Mouse (Mus musculus) MEL (cell line): ENCODE data around the gene Pdcd2. TPM values are rescaled to one million over a fixed set of nuclear protein-coding genes. Genes with fewer than 3 reads are reported as not detected.

Source experiments
- DNase-seq: peaks from one replicate; pipeline ENCODE4 v3.0.0; 2011; ENCODE audit warnings: low read depth, low spot score
- H3K27ac ChIP-seq: 2 replicates; pipeline ENCODE4 v1.5.1; 2012; ENCODE audit warnings: low read depth, mild to moderate bottlenecking, control low read depth, low read length, moderate library complexity; ENCODE audit not compliant: control insufficient read depth
- H3K27me3 ChIP-seq, 2 experiments: fragments of 150-350 bp in 1 of 2; sonication (generic) in 1 of 2; 2 replicates each; pipeline ENCODE4 v1.6.1; 2012; ENCODE audit warnings: low read length in 2 of 2, mild to moderate bottlenecking in 2 of 2, improper control_type of control experiment in 1 of 2, moderate library complexity in 1 of 2; ENCODE audit not compliant: insufficient read depth in 2 of 2, control insufficient read depth in 1 of 2
- H3K36me3 ChIP-seq, 2 experiments: 2 replicates each; pipeline ENCODE4 v1.6.1; 2012 to 2014; ENCODE audit warnings: low read length in 2 of 2, improper control_type of control experiment in 1 of 2, inconsistent platforms in 1 of 2, mild to moderate bottlenecking in 1 of 2; ENCODE audit not compliant: insufficient read depth in 2 of 2, control insufficient read depth in 1 of 2
- H3K4me1 ChIP-seq, 2 experiments: fragments of 150-350 bp in 1 of 2; sonication (generic) in 1 of 2; 2 replicates each; pipeline ENCODE4 v1.6.1; 2012; ENCODE audit warnings: low read length in 2 of 2, improper control_type of control experiment in 1 of 2, mild to moderate bottlenecking in 1 of 2; ENCODE audit not compliant: insufficient read depth in 2 of 2, control insufficient read depth in 1 of 2
- H3K4me3 ChIP-seq, 2 experiments: fragments of 150-350 bp in 1 of 2; sonication (generic) in 1 of 2; 2 replicates each; pipeline ENCODE4 v1.5.1; 2012; ENCODE audit warnings: low read depth in 2 of 2, low read length in 2 of 2, mild to moderate bottlenecking in 2 of 2, moderate library complexity in 2 of 2, control low read depth in 1 of 2, improper control_type of control experiment in 1 of 2; ENCODE audit not compliant: control insufficient read depth in 1 of 2, insufficient read depth in 1 of 2
- H3K79me2 ChIP-seq: 2 replicates; pipeline ENCODE4 v1.6.1; 2012; ENCODE audit warnings: mild to moderate bottlenecking, low read length, moderate library complexity; ENCODE audit not compliant: control insufficient read depth, poor library complexity, insufficient read depth
- H3K9ac ChIP-seq: 2 replicates; pipeline ENCODE4 v1.6.1; 2012; ENCODE audit warnings: low read depth, mild to moderate bottlenecking, control low read depth, low read length, moderate library complexity; ENCODE audit not compliant: control insufficient read depth, poor library complexity, severe bottlenecking
- H3K9me3 ChIP-seq: fragments of 150-350 bp; sonication (generic); replicated peaks from 2 replicates; pipeline ENCODE4 v1.6.1; 2012; ENCODE audit warnings: mild to moderate bottlenecking, low read length, improper control_type of control experiment, moderate library complexity; ENCODE audit not compliant: insufficient read depth
- BHLHE40 ChIP-seq: IDR thresholded peaks from 2 replicates; pipeline ENCODE4 v1.6.1; 2012; ENCODE audit warnings: low read depth, mild to moderate bottlenecking, inconsistent platforms, low read length, improper control_type of control experiment, borderline replicate concordance
- CHD1 ChIP-seq: IDR thresholded peaks from 2 replicates; pipeline ENCODE4 v1.6.1; 2012; ENCODE audit warnings: low read depth, mild to moderate bottlenecking, inconsistent platforms, low read length, improper control_type of control experiment
- CHD2 ChIP-seq: IDR thresholded peaks from 2 replicates; pipeline ENCODE4 v1.6.1; 2011; ENCODE audit warnings: low read length, improper control_type of control experiment
- CTCF ChIP-seq, 3 experiments: IDR thresholded peaks in 2 of 3; conservative IDR thresholded peaks in 1 of 3; 2 replicates each; pipeline ENCODE4 v1.5.1; 2011 to 2012; ENCODE audit warnings: low read length in 3 of 3, low read depth in 2 of 3, mild to moderate bottlenecking in 2 of 3, improper control_type of control experiment in 1 of 3, inconsistent platforms in 1 of 3, mixed read lengths in 1 of 3, moderate library complexity in 1 of 3; ENCODE audit not compliant: control insufficient read depth in 1 of 3, insufficient read depth in 1 of 3, poor library complexity in 1 of 3, severe bottlenecking in 1 of 3
- E2F4 ChIP-seq: IDR thresholded peaks from 2 replicates; pipeline ENCODE4 v1.6.1; 2011; ENCODE audit warnings: low read depth, low read length, improper control_type of control experiment, borderline replicate concordance
- ELF1 ChIP-seq: IDR thresholded peaks from 2 replicates; pipeline ENCODE4 v1.6.1; 2014; ENCODE audit warnings: low read depth, mild to moderate bottlenecking, inconsistent platforms, low read length, improper control_type of control experiment, moderate library complexity
- EP300 ChIP-seq, 2 experiments: IDR thresholded peaks; 2 replicates each; pipeline ENCODE4 v1.6.1; 2011; ENCODE audit warnings: improper control_type of control experiment in 2 of 2, low read length in 2 of 2, low read depth in 1 of 2, mild to moderate bottlenecking in 1 of 2
- ETS1 ChIP-seq: IDR thresholded peaks from 2 replicates; pipeline ENCODE4 v1.6.1; 2012; ENCODE audit warnings: low read depth, mild to moderate bottlenecking, inconsistent platforms, low read length, improper control_type of control experiment, moderate library complexity
- GABPA ChIP-seq: IDR thresholded peaks from 2 replicates; pipeline ENCODE4 v1.6.1; 2012; ENCODE audit warnings: low read depth, mild to moderate bottlenecking, inconsistent platforms, low read length, improper control_type of control experiment, moderate library complexity
- GATA1 ChIP-seq: IDR thresholded peaks from 2 replicates; pipeline ENCODE4 v1.6.1; 2011; ENCODE audit warnings: low read depth, low read length, improper control_type of control experiment
- HCFC1 ChIP-seq: IDR thresholded peaks from 2 replicates; pipeline ENCODE4 v1.6.1; 2012; ENCODE audit warnings: low read depth, mild to moderate bottlenecking, inconsistent platforms, low read length, improper control_type of control experiment, moderate library complexity
- JUND ChIP-seq: IDR thresholded peaks from 2 replicates; pipeline ENCODE4 v1.6.1; 2011; ENCODE audit warnings: low read depth, mild to moderate bottlenecking, improper control_type of control experiment, low read length
- KAT2A ChIP-seq: conservative IDR thresholded peaks from 2 replicates; pipeline ENCODE4 v1.6.1; 2012; ENCODE audit warnings: low read depth, low read length, improper control_type of control experiment, inconsistent platforms
- MAFK ChIP-seq: IDR thresholded peaks from 2 replicates; pipeline ENCODE4 v1.6.1; 2011; ENCODE audit warnings: low read depth, mild to moderate bottlenecking, low read length, improper control_type of control experiment, borderline replicate concordance
- MAX ChIP-seq: IDR thresholded peaks from 2 replicates; pipeline ENCODE4 v1.6.1; 2011; ENCODE audit warnings: low read length, improper control_type of control experiment
- MAZ ChIP-seq: IDR thresholded peaks from 2 replicates; pipeline ENCODE4 v1.6.1; 2012; ENCODE audit warnings: low read depth, mild to moderate bottlenecking, inconsistent platforms, low read length, improper control_type of control experiment
- MEF2A ChIP-seq: IDR thresholded peaks from 2 replicates; pipeline ENCODE4 v1.6.1; 2014; ENCODE audit warnings: low read depth, mild to moderate bottlenecking, inconsistent platforms, low read length, improper control_type of control experiment; ENCODE audit not compliant: poor library complexity, insufficient replicate concordance, severe bottlenecking; ENCODE audit errors: extremely low read depth
- MXI1 ChIP-seq: IDR thresholded peaks from 2 replicates; pipeline ENCODE4 v1.6.1; 2011; ENCODE audit warnings: mild to moderate bottlenecking, low read depth, low read length, improper control_type of control experiment
- MYB ChIP-seq: IDR thresholded peaks from 2 replicates; pipeline ENCODE4 v1.6.1; 2011; ENCODE audit warnings: mild to moderate bottlenecking, low read depth, low read length, improper control_type of control experiment
- MYC ChIP-seq: IDR thresholded peaks from 2 replicates; pipeline ENCODE4 v1.6.1; 2011; ENCODE audit warnings: low read depth, mild to moderate bottlenecking, low read length, improper control_type of control experiment, moderate library complexity
- NELFE ChIP-seq: IDR thresholded peaks from 2 replicates; pipeline ENCODE4 v1.6.1; 2011; ENCODE audit warnings: low read depth, low read length, improper control_type of control experiment
- NRF1 ChIP-seq: IDR thresholded peaks from 2 replicates; pipeline ENCODE4 v1.6.1; 2014; ENCODE audit warnings: low read depth, mild to moderate bottlenecking, inconsistent platforms, low read length, improper control_type of control experiment, moderate library complexity; ENCODE audit not compliant: poor library complexity, insufficient read depth, severe bottlenecking
- POLR2A ChIP-seq, 2 experiments: IDR thresholded peaks; 2 replicates each; pipeline ENCODE4 v1.6.1; 2011 to 2012; ENCODE audit warnings: low read length in 2 of 2, mild to moderate bottlenecking in 2 of 2, control low read depth in 1 of 2, improper control_type of control experiment in 1 of 2, low read depth in 1 of 2, moderate library complexity in 1 of 2; ENCODE audit not compliant: control insufficient read depth in 1 of 2, insufficient read depth in 1 of 2, poor library complexity in 1 of 2
- POLR2AphosphoS2 ChIP-seq: IDR thresholded peaks from 2 replicates; pipeline ENCODE4 v1.6.1; 2011; ENCODE audit warnings: low read length, improper control_type of control experiment
- POLR2AphosphoS5 ChIP-seq: IDR thresholded peaks from 2 replicates; pipeline ENCODE4 v1.6.1; 2012; ENCODE audit warnings: low read depth, borderline replicate concordance, mild to moderate bottlenecking, inconsistent platforms, low read length, moderate library complexity, mixed read lengths
- RAD21 ChIP-seq: IDR thresholded peaks from 2 replicates; pipeline ENCODE4 v1.6.1; 2011; ENCODE audit warnings: mild to moderate bottlenecking, low read depth, low read length, improper control_type of control experiment
- SIN3A ChIP-seq: IDR thresholded peaks from 2 replicates; pipeline ENCODE4 v1.6.1; 2012; ENCODE audit warnings: low read length, improper control_type of control experiment, inconsistent platforms
- SMC3 ChIP-seq: IDR thresholded peaks from 2 replicates; pipeline ENCODE4 v1.6.1; 2011; ENCODE audit warnings: low read depth, low read length, improper control_type of control experiment
- TAL1 ChIP-seq: IDR thresholded peaks from 2 replicates; pipeline ENCODE4 v1.6.1; 2012; ENCODE audit warnings: mild to moderate bottlenecking, inconsistent platforms, low read length, moderate library complexity, mixed read lengths
- TBP ChIP-seq: IDR thresholded peaks from 2 replicates; pipeline ENCODE4 v1.8.0; 2011; ENCODE audit warnings: low read depth, low read length, improper control_type of control experiment
- TCF12 ChIP-seq: IDR thresholded peaks from 2 replicates; pipeline ENCODE4 v1.6.1; 2014; ENCODE audit warnings: low read depth, mild to moderate bottlenecking, inconsistent platforms, low read length, improper control_type of control experiment, moderate library complexity
- UBTF ChIP-seq: IDR thresholded peaks from 2 replicates; pipeline ENCODE4 v1.6.1; 2012; ENCODE audit warnings: low read depth, mild to moderate bottlenecking, inconsistent platforms, low read length, improper control_type of control experiment, moderate library complexity, borderline replicate concordance; ENCODE audit not compliant: insufficient read depth
- USF1 ChIP-seq: IDR thresholded peaks from 2 replicates; pipeline ENCODE4 v1.6.1; 2014; ENCODE audit warnings: low read depth, mild to moderate bottlenecking, inconsistent platforms, low read length, improper control_type of control experiment, moderate library complexity
- ZKSCAN1 ChIP-seq: IDR thresholded peaks from 2 replicates; pipeline ENCODE4 v1.6.1; 2012; ENCODE audit warnings: low read depth, mild to moderate bottlenecking, inconsistent platforms, low read length, improper control_type of control experiment, moderate library complexity
- ZMIZ1 ChIP-seq: IDR thresholded peaks from 2 replicates; pipeline ENCODE4 v1.6.1; 2012; ENCODE audit warnings: low read depth, mild to moderate bottlenecking, inconsistent platforms, low read length, improper control_type of control experiment, moderate library complexity
- ZNF384 ChIP-seq: IDR thresholded peaks from 2 replicates; pipeline ENCODE4 v1.6.1; 2012; ENCODE audit warnings: low read depth, mild to moderate bottlenecking, inconsistent platforms, low read length, improper control_type of control experiment
- polyA plus RNA-seq, 2 experiments: library from polyadenylated mRNA; stranded (reverse) in 1 of 2; unstranded in 1 of 2; fragments of >175 nt in 1 of 2; fragments of >200 nt in 1 of 2; gene quantifications; 2 replicates each; pipeline versions ENCODE4 v1.2.1 to v1.2.4; 2012; ENCODE audit warnings: low replicate concordance in 2 of 2, low read depth in 1 of 2; ENCODE audit not compliant: insufficient read length in 2 of 2, insufficient read depth in 1 of 2, missing spikeins in 1 of 2
- total RNA-seq: library from RNA; depleted of rRNA; stranded (reverse); fragments of 300-350 nt; gene quantifications from 2 replicates; pipeline ENCODE4 v1.2.3, GENCODE M21; 2012

The Pdcd2 gene
- total and polyA plus RNA-seq, 3 experiments: 109 to 110 TPM; not detected in 1

DNA sequence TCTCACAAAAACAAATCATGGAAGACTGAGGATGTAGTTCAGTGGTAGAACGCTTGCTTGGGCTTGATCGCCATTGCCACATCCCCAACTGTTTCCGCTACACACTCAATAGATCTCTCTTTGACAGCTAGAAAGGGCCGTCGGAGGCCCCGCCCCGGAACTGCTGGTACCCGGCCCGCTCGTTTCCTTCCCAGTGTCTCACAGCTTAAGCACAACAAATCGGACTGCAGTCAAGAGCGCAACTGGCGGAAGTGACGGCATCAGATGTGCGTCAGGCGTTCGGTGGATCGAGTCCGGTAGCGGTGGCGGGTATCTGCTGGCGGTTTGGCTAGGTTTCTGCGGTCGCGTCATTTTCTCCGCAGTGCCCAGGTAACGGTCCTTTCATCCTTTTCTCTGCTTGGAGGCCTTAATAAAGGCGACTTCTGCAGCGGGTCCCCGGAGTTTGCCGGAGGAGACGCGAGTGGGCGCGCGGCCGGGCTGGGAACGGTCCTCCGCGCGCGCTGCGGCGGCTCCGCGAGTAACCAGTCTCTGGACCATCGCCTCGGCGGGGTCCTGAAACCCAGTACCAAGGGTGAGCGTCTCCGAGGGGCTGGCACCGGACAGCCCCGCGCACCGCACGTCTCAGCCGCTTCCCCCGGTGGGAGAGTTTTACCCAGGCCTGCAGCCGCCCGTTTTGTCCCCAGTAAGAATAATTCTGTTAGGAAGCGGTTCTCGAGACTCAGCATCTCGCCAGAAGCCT, 27.3 kb downstream of the Pdcd2 start, which contains the start of the genes Psmb1 and Tbp:
Gene Psmb1 (minus strand): TSS at position 96 of the 739 bp plus-strand sequence.
Gene Tbp (plus strand): TSS at position 233 of the 739 bp plus-strand sequence.
- H3K79me2 ChIP-seq: peaks cover 44% of the 10 kb centered on the region
- H3K27ac ChIP-seq: peak within 1 kb of the TSS; percentile 85
- no peaks in the 10 kb centered on the region for H3K27me3 ChIP-seq
- H3K4me3 ChIP-seq: peak within 1 kb of the TSS; percentile 75 to 89
- H3K9ac ChIP-seq: peak within 1 kb of the TSS; percentile 88
- H3K4me1 ChIP-seq: peaks cover 0 to 11% of the 10 kb centered on the region in 2 experiments; a peak in 3 of 4 replicates
- H3K9me3 ChIP-seq: no peaks in the 10 kb centered on the region
- peak; percentile 99 for DNase-seq
- peaks cover 14 to 28% of the 10 kb centered on the region in 2 experiments for H3K36me3 ChIP-seq
- no peak for TF ChIP-seq RAD21
- TF ChIP-seq ZMIZ1: peak; percentile 33
- TF ChIP-seq EP300 (IDR thresholded peaks at IDR 0.05; ENCODE audit: low read depth in 1 of 2, low read length in 2 of 2): peak in 1 of 2 experiments; percentile 52; a peak in 1 of 4 replicates
- TF ChIP-seq ZNF384: no peak
- TF ChIP-seq MAZ: no peak; the same call in 1 of the 2 replicates
- TF ChIP-seq MEF2A: no peak
- no peak for TF ChIP-seq JUND
- no peak for TF ChIP-seq GABPA
- TF ChIP-seq USF1: peak; percentile 48
- TF ChIP-seq UBTF: 0 out of 2 replicates have a peak, but pooled peaks have one; percentile 69
- peak; percentile 91 for TF ChIP-seq ELF1
- peak; percentile 97 for TF ChIP-seq HCFC1
- peak; percentile 75 for TF ChIP-seq KAT2A
- TF ChIP-seq TCF12: peak; percentile 71
- no peak; the same call in 1 of the 2 replicates for TF ChIP-seq MYC
- TF ChIP-seq MYB: peak; percentile 91
- no peak for TF ChIP-seq GATA1
- TF ChIP-seq TAL1: no peak
- TF ChIP-seq CHD1: no peak
- TF ChIP-seq ETS1: peak; percentile 82
- no peak for TF ChIP-seq NRF1
- TF ChIP-seq TBP: peak; percentile 87
- peak; percentile 72; the same call in 1 of the 2 replicates for TF ChIP-seq POLR2AphosphoS2
- TF ChIP-seq MAX: peak; percentile 67
- peak; percentile 95 for TF ChIP-seq MXI1
- peak; percentile 56 to 84; a peak in 3 of 4 replicates for TF ChIP-seq POLR2A (IDR thresholded peaks at IDR 0.05; ENCODE audit: control insufficient read depth in 1 of 2, insufficient read depth in 1 of 2, low read depth in 1 of 2, low read length in 2 of 2, poor library complexity in 1 of 2)
- TF ChIP-seq MAFK: no peak
- no peak for TF ChIP-seq E2F4
- TF ChIP-seq NELFE: peak; percentile 84
- peak; percentile 99 for TF ChIP-seq SIN3A
- TF ChIP-seq CHD2: no peak
- TF ChIP-seq SMC3: no peak
- TF ChIP-seq CTCF (IDR thresholded peaks at IDR 0.05 in 2 of 3, conservative IDR thresholded peaks at IDR 0.05 in 1 of 3; ENCODE audit: control insufficient read depth in 1 of 3, insufficient read depth in 1 of 3, low read depth in 2 of 3, low read length in 3 of 3, poor library complexity in 1 of 3, severe bottlenecking in 1 of 3): no peak
- TF ChIP-seq ZKSCAN1: no peak
- TF ChIP-seq POLR2AphosphoS5: no peak
- no peak for TF ChIP-seq BHLHE40
